Mouse (Mus musculus): ENCODE results near the gene Dlg2.

Dlg2 gene

GRCm38 (mm10) chr7:91089211-91089930 lies 612.9 kb downstream of the Dlg2 start:
- peak in 1 of 2 experiments; percentile 59 for DNase-seq (ENCODE audit: low spot score in 2 of 2)

GRCm38 (mm10) chr7:91090317-91090829 lies 613.9 kb downstream of the Dlg2 start:
- DNase-seq (ENCODE audit: low spot score in 2 of 2), result no peak

GRCm38 (mm10) chr7:91090830-91091683 lies 614.6 kb downstream of the Dlg2 start:
- peak in 1 of 2 experiments; percentile 42 for DNase-seq (ENCODE audit: low spot score in 2 of 2)

GRCm38 (mm10) chr7:91096467-91096866 lies 620.0 kb downstream of the Dlg2 start:
- DNase-seq (ENCODE audit: low spot score in 2 of 2), result peak in 1 of 2 experiments; percentile 38

- DNase-seq (ENCODE audit: low spot score in 2 of 2), result no peak
Observed at GRCm38 (mm10) chr7:91098521-91098920, 622.0 kb downstream of the Dlg2 start.

- DNase-seq (ENCODE audit: low spot score in 2 of 2), result peak in 1 of 2 experiments; percentile 27
Observed at GRCm38 (mm10) chr7:91109575-91109974, 633.1 kb downstream of the Dlg2 start.

GRCm38 (mm10) chr7:91132128-91132527 lies 655.7 kb downstream of the Dlg2 start:
- no peak for DNase-seq (ENCODE audit: low spot score in 2 of 2)

- no peak for DNase-seq (ENCODE audit: low spot score in 2 of 2)
Observed at GRCm38 (mm10) chr7:91154096-91154495, 677.6 kb downstream of the Dlg2 start.

- DNase-seq (ENCODE audit: low spot score in 2 of 2), result no peak
Observed at GRCm38 (mm10) chr7:91159144-91159543, 682.7 kb downstream of the Dlg2 start.

- no peak for DNase-seq (ENCODE audit: low spot score in 2 of 2)
Observed at GRCm38 (mm10) chr7:91161643-91162175, 685.2 kb downstream of the Dlg2 start.

- no peak for DNase-seq (ENCODE audit: low spot score in 2 of 2)
Observed at GRCm38 (mm10) chr7:91173560-91173959, 697.1 kb downstream of the Dlg2 start.

GRCm38 (mm10) chr7:91188211-91188610 lies 711.7 kb downstream of the Dlg2 start:
- DNase-seq (ENCODE audit: low spot score in 2 of 2), result no peak

GRCm38 (mm10) chr7:91199372-91199771 lies 722.9 kb downstream of the Dlg2 start:
- peak in 1 of 2 experiments; percentile 20 for DNase-seq (ENCODE audit: low spot score in 2 of 2)

GRCm38 (mm10) chr7:91208083-91208852 lies 731.8 kb downstream of the Dlg2 start:
- peak; percentile 60 to 62 for DNase-seq (ENCODE audit: low spot score in 2 of 2)

GRCm38 (mm10) chr7:91208973-91209372 lies 732.5 kb downstream of the Dlg2 start:
- DNase-seq (ENCODE audit: low spot score in 2 of 2), result no peak

- no peak for DNase-seq (ENCODE audit: low spot score in 2 of 2)
Observed at GRCm38 (mm10) chr7:91212236-91212635, 735.8 kb downstream of the Dlg2 start.

- DNase-seq (ENCODE audit: low spot score in 2 of 2), result no peak
Observed at GRCm38 (mm10) chr7:91214921-91215320, 738.4 kb downstream of the Dlg2 start.

- DNase-seq (ENCODE audit: low spot score in 2 of 2), result peak in 1 of 2 experiments; percentile 76
Observed at GRCm38 (mm10) chr7:91218321-91218987, 742.0 kb downstream of the Dlg2 start.

GRCm38 (mm10) chr7:91226442-91226841 lies 750.0 kb downstream of the Dlg2 start:
- peak; percentile 45 to 86 for DNase-seq (ENCODE audit: low spot score in 2 of 2)

- peak in 1 of 2 experiments; percentile 59 for DNase-seq (ENCODE audit: low spot score in 2 of 2)
Observed at GRCm38 (mm10) chr7:91241718-91242117, 765.2 kb downstream of the Dlg2 start.

GRCm38 (mm10) chr7:91261672-91262030 lies 785.2 kb downstream of the Dlg2 start:
- DNase-seq (ENCODE audit: low spot score in 2 of 2), result no peak

Data from left cerebral cortex, adult 9 months (tissue).